Mouse (Mus musculus) adrenal gland, adult (tissue): ENCODE data around the gene Imp4.
"Not testable (repeated sequence)": the region's sequence is repeated elsewhere in the genome, so short reads cannot be mapped to it uniquely, and the experiment has no call there.

Experiments used
- DNase-seq, 2 experiments: peaks; one replicate each; pipeline ENCODE4 v3.0.0; 2022 to 2023; ENCODE audit warnings: low spot score in 1 of 2; ENCODE audit not compliant: inconsistent age in 2 of 2

Gene Imp4

DNA sequence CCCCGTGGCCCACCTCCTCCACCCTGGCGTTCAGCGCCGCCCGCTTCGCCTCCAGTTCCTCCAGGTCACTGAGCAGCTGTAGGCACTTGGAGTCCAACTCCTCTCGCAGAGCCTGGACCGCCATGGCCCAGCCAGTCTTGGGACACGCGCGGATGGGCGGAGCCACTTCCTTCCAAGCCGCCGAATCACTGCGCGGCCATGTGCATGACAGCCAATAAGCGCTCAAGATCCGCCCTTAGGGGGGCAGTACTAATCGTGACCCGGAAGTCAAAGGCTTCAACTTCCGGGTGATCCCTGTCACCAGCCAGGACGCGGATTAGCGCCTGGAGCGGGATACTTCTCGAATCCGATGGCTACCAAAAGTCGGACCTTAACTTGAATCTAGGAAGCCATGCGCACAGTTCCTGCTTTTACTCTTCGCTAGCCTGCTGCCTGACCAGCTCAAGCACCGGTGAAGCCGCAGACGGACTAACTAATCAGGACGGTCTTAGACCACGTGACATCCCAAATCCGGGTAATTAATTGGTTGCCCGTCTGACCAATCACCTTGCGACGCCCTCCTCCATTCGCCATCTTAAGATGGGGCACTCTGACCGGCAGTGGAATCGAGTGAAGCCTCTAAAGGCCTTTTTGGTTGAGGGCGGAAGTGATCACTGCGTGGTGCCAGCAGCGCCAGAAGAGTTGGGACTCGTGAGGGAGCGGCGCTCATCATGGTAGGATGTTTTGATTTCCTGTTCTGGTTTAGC, at the start of gene Imp4, which contains the start of gene Ccdc115:
Gene Imp4 (plus strand): TSS at position 637 of the 746 bp plus-strand sequence.
Gene Ccdc115 (minus strand): TSS at position 458 of the 746 bp plus-strand sequence.
- peak; percentile 96 to 98 for DNase-seq

GRCm38 (mm10) chr1:34396321-34396720, 43.3 kb upstream of the Imp4 start:
- DNase-seq, result no peak

DNA sequence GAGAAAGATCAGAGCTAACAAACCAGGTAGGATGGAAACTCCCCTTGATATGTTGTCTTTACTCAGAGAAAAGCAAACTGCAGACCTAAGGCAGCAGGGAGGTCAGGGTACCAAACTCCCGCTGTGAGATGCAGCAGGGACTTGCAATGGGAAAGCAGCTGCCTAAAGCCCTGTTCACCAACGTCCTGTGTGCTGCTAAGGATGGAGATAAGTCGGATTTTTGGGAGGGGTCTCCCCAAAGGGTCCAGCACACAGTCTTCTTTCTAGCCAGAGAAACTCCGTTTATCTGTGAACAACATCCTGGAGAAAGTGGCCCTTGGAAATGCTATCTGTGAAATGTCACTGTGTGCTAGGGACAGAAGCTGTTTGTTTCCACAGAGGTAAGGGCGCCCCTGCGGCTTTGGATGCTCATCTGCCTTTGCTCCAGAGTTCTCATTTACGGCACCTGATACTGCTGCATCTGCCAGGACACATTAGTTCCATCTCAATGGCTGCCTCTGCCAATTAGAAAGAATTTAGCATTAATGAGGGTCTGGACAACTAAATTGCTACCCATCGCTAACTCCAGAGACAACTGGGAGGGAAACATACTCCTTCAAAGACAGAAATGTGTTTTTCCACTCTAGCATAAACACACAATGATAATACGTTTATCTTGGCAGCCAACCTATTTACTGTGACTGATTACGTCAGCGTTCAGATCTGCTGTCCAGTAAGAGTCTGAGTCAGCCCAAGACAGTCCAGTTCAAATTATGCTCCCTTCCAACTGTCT, 40.3 kb upstream of the Imp4 start:
- DNase-seq, result peak; percentile 26 to 68

GRCm38 (mm10) chr1:34428466-34428865, 11.2 kb upstream of the Imp4 start:
- no peak for DNase-seq

- no peak for DNase-seq
These were observed 10.4 kb upstream of the Imp4 start for GRCm38 (mm10) chr1:34429281-34429680.

DNA sequence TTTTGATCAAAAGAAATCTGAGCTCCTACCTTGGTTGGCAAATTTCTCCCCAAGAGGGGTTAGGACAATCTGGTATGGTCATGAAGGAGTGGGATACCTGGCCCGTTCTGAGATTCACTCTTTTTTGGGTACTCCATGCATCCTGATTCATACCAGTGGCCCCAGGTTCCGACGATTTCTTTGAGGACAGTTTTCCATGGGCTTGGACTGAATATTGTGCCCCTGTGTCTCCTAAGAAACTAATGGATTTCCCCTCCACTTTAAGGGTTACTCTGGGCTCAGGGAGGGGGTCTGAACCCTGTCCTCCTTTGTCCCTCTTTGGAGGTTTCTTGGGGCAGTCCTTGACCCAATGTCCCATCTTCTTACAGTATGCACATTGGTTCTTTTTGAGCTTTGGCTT, 8.7 kb upstream of the Imp4 start:
- no peak for DNase-seq

GRCm38 (mm10) chr1:34431431-34431830, 8.2 kb upstream of the Imp4 start:
- no peak for DNase-seq

DNA sequence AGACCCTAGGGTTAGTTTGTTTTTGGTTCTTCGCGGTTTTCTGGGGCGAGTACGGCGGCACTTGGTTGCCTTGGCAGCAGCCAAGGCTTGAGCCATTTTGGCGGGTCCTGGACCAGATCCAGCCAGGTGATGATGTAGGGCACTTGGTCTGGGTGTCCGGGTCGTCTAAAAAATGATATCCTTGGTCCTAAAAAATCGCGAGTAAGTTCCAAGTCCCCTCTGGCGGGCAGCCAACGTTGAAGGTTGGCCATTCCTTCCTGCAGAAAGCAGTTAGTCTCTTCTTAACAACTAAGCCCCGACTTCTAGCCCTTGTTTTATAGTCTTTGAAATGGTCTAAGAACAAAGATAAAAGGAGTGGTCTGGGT, 7.3 kb upstream of the Imp4 start:
- peak; percentile 44 to 77 for DNase-seq

- DNase-seq, result peak; percentile 41 to 72
These were observed 6.7 kb upstream of the Imp4 start for GRCm38 (mm10) chr1:34432776-34433481.

- DNase-seq, result peak in 1 of 2 experiments; percentile 67
These were observed 5.6 kb upstream of the Imp4 start for GRCm38 (mm10) chr1:34433891-34434521.

GRCm38 (mm10) chr1:34434660-34435160, 4.9 kb upstream of the Imp4 start:
- DNase-seq, result peak; percentile 93 to 99

- no peak for DNase-seq
These were observed 4.1 kb upstream of the Imp4 start for GRCm38 (mm10) chr1:34435371-34436120.

- no peak for DNase-seq
These were observed 3.3 kb upstream of the Imp4 start for GRCm38 (mm10) chr1:34436374-34436773.

DNA sequence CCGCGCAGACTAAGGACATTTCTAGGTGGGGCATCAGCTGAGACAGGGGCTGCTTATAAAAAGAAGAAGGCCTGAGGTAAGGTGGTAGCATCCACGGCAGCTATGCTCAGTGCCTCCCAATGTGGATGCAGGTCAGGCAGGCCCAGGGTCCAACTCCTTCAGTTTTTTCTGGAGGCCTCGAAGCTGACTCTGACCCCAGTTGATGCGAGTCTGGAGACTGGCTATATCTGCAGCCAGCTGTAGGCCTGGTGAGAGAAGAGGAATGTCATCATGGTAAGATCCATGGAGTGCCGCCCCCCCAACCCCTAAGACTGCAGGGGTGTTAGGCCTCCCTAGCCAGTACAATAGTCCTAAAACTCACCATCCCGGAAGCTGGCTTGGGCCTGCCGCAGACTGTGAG, 2.3 kb upstream of the Imp4 start:
- DNase-seq, result not testable (repeated sequence)

DNA sequence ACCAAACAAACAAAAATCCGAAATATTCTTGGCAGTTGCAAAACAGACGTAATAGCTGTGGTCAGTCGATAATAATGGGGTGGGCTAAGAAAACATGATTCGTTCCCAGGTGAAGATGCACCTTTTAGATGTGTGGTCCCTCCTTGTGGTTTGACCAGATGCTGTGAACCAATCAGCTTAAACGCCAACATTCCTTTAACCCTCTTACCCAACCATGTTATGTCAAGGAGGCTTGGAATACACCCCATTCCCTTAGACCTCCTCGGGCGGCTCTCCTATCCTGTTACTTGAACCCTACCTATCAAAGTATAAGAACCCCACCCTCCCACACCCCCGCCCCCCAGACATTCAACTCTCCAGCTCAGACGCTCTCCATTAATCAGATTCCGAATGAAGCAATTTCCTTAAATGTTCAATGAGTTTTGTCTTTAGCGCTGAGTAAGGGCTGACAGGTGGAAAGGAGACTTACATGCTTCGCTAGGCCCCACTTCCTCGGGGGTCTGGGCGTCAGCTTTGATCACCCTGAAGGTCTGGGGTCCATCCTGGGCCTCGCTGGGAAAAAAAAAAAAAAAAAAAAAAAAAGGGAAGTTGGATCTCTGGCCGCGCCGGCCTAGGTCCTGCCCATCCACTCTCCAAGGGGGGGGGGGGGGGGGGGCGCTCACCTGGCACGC, 1.1 kb upstream of the Imp4 start:
- DNase-seq, result peak in 1 of 2 experiments; percentile 12

DNA sequence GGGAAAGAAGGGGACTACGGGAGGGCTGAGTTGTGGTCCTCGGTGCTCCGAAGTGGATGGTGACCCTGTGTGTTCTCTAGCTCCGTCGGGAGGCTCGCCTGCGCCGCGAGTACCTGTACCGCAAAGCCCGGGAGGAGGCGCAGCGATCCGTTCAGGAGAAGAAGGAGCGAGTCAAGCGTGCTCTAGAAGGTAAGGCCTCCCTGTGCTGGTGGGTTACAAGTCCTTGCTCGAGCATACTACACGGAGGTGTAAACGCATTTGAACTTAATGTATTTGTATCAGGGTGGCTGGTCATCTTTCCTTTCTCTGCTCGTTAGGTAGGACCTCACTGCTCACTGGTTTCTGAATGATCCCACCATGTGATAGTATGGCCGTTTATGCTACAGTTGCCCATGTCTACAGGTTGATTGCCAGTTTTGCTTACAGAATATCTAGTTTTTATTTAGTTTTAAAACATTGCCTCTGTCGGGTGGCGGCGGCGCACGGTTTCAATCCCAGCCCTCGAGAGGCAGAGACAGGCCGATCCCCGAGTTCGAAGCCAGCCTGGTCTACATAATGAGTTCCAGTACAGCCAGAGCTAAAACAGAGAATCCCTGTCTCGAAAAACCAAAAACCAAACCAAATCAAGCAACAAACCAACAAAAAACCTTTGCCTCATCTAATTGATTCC, 445 bp downstream of the Imp4 start:
- DNase-seq, result no peak

DNA sequence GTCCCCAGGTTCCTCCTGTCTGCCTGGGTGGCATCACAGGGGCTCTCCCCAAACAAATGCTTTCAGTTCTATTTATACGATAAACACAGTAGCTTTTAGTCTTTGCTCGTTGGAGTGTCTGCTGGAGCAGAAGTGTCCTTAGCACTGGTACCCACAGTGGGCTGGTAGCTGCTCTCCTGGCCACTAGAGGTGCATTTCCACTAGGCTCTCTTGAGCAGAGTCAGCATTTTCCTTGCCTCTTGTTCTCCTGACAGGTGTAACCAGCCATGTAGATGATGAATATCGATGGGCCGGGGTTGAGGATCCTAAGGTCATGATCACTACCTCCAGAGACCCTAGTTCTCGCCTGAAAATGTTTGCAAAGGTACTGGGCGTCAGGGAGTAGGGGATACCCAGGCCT, 3.5 kb downstream of the Imp4 start:
- DNase-seq, result no peak

DNA sequence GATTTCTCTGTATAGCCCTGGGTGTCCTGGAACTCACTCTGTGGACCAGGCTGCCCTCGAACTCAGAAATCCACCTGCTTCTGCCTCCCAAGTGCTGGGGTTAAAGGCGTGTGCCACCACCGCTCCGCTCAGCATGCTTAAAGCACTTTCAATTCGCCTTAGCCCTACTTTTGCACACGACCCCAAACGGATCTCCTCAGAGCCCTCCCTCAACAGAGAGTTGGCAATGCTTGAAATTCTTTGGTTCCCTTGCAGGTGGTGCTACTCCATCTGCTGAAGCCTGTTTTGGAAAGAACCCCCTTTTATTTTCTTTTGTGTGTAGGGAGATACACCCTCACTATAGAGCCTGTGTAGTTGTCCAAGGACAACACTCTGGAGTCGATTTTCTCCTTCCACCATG, 18.8 kb downstream of the Imp4 start:
- no peak for DNase-seq
